Mouse (Mus musculus): Measurements from ENCODE around the gene Mtus2. TPM values are rescaled to one million over a fixed set of nuclear protein-coding genes. Genes with fewer than 3 reads are reported as not detected.

The Mtus2 gene
- total and polyA plus RNA-seq, 3 experiments = 0.08 TPM; not detected in 2

DNA sequence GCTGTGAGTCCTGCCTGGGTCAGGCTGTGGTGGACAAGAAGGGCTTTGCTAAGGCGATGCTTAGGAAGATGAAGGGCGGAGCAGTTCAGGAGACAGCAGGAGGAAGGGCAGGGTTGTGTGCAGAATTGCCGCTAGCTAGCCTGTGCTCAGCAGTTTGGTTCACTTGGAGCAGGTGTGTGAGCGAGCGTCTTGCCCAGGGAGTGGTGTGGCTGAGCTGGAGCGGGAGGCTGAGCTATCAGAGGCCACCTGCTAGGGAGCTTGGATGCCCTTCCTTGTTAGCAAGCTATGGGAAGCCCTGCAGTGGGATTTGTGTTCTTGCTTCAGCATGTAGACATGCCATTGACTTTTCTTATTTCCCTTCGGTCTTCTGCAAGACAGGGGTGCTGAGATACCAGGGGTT is 9.5 kb downstream of the Mtus2 start (continued):
- TF ChIP-seq JUND (IDR thresholded peaks at IDR 0.05; ENCODE audit: low read depth, low read length) = no peak
- TF ChIP-seq ZC3H11A (IDR thresholded peaks at IDR 0.05; ENCODE audit: low read depth, low read length) = no peak
- TF ChIP-seq CTCF (IDR thresholded peaks at IDR 0.05 in 2 of 3, conservative IDR thresholded peaks at IDR 0.05 in 1 of 3; ENCODE audit: control insufficient read depth in 1 of 3, insufficient read depth in 1 of 3, low read depth in 2 of 3, low read length in 3 of 3, poor library complexity in 1 of 3, severe bottlenecking in 1 of 3) = no peak
- no peak for TF ChIP-seq POLR2AphosphoS2 (IDR thresholded peaks at IDR 0.05; ENCODE audit: low read length)
- no peak for TF ChIP-seq BHLHE40 (IDR thresholded peaks at IDR 0.05; ENCODE audit: borderline replicate concordance, low read depth, low read length)
- TF ChIP-seq NELFE (IDR thresholded peaks at IDR 0.05; ENCODE audit: low read depth, low read length) = no peak

DNA sequence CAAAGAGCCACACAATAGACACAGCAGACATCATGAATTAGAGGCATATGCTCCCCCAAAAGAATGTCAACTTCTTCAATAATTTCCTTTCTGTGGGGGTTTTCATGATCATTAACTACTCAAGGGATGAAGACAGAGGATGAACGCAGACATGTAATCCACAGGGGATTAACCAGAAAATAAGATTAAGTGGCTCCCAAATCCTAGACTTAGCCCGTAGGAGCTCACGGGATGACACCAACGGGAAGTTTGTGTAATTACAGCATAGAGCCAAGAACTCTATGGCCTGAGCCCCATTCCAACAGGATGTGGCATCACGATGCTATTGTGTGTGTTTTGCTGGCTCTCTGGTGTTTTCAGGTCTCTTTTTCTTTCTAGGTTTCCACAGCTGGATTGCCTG is 12.4 kb downstream of the Mtus2 start:
- no peaks in the 10 kb centered on the region for H3K36me3 ChIP-seq (ENCODE audit: control insufficient read depth in 1 of 2, insufficient read depth in 2 of 2, low read length in 2 of 2)
- H3K27me3 ChIP-seq (ENCODE audit: control insufficient read depth in 1 of 2, insufficient read depth in 2 of 2, low read length in 2 of 2) = no peaks in the 10 kb centered on the region
- TF ChIP-seq BHLHE40 (IDR thresholded peaks at IDR 0.05; ENCODE audit: borderline replicate concordance, low read depth, low read length) = no peak
- TF ChIP-seq JUND (IDR thresholded peaks at IDR 0.05; ENCODE audit: low read depth, low read length) = no peak
- no peak for TF ChIP-seq ETS1 (IDR thresholded peaks at IDR 0.05; ENCODE audit: low read depth, low read length)
- no peak for TF ChIP-seq ZKSCAN1 (IDR thresholded peaks at IDR 0.05; ENCODE audit: low read depth, low read length)
- no peak overlapping the region for H3K9ac ChIP-seq (ENCODE audit: control insufficient read depth, low read depth, low read length, poor library complexity, severe bottlenecking)
- H3K79me2 ChIP-seq (ENCODE audit: control insufficient read depth, insufficient read depth, low read length, poor library complexity) = no peaks in the 10 kb centered on the region
- no peak for DNase-seq (ENCODE audit: low read depth, low spot score)
- H3K4me1 ChIP-seq (ENCODE audit: control insufficient read depth in 1 of 2, insufficient read depth in 2 of 2, low read length in 2 of 2) = no peaks in the 10 kb centered on the region
- H3K27ac ChIP-seq (ENCODE audit: control insufficient read depth, low read depth, low read length) = no peak overlapping the region
- H3K4me3 ChIP-seq (ENCODE audit: control insufficient read depth in 1 of 2, insufficient read depth in 1 of 2, low read depth in 2 of 2, low read length in 2 of 2) = no peak overlapping the region
- no peaks in the 10 kb centered on the region for H3K9me3 ChIP-seq (replicated peaks; ENCODE audit: insufficient read depth, low read length)

DNA sequence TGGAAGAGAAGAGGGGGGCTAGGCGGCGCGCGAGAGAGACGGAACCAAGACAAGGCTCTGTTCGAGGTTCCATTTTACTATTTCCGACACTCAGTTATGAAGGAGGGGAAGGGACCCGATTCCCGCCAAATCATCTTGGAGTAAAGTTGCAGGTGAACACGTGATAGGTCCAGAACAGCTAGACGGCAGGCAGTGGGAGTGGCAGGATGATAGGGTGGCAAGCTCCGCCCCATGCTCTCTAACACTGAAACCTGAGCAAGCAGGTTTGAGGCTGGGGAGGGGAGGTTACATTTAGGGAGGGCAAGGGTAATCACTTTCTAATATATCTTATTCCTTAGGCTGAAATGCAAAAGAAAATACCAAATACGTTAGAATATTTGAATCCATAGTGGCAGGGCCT is 18.9 kb downstream of the Mtus2 start:
- Histone ChIP-seq H3K27ac (ENCODE audit: control insufficient read depth, low read depth, low read length) (no peak overlapping the region), H3K79me2 (ENCODE audit: control insufficient read depth, insufficient read depth, low read length, poor library complexity) (no peaks in the 10 kb centered on the region), H3K9me3 (replicated peaks; ENCODE audit: insufficient read depth, low read length) (no peaks in the 10 kb centered on the region), H3K9ac (ENCODE audit: control insufficient read depth, low read depth, low read length, poor library complexity, severe bottlenecking) (no peak overlapping the region), H3K4me3 (ENCODE audit: control insufficient read depth in 1 of 2, insufficient read depth in 1 of 2, low read depth in 2 of 2, low read length in 2 of 2) (no peak overlapping the region), H3K27me3 (ENCODE audit: control insufficient read depth in 1 of 2, insufficient read depth in 2 of 2, low read length in 2 of 2) (no peaks in the 10 kb centered on the region), H3K36me3 (ENCODE audit: control insufficient read depth in 1 of 2, insufficient read depth in 2 of 2, low read length in 2 of 2) (no peaks in the 10 kb centered on the region), H3K4me1 (ENCODE audit: control insufficient read depth in 1 of 2, insufficient read depth in 2 of 2, low read length in 2 of 2) (no peaks in the 10 kb centered on the region)
- TF ChIP-seq E2F4 (IDR thresholded peaks at IDR 0.05; ENCODE audit: borderline replicate concordance, low read depth, low read length) (no peak), USF1 (IDR thresholded peaks at IDR 0.05; ENCODE audit: low read depth, low read length) (no peak), MAFK (IDR thresholded peaks at IDR 0.05; ENCODE audit: borderline replicate concordance, low read depth, low read length) (no peak), POLR2A (IDR thresholded peaks at IDR 0.05; ENCODE audit: control insufficient read depth in 1 of 2, insufficient read depth in 1 of 2, low read depth in 1 of 2, low read length in 2 of 2, poor library complexity in 1 of 2) (no peak), TAL1 (IDR thresholded peaks at IDR 0.05; ENCODE audit: low read length) (no peak), NELFE (IDR thresholded peaks at IDR 0.05; ENCODE audit: low read depth, low read length) (no peak), MAX (IDR thresholded peaks at IDR 0.05; ENCODE audit: low read length) (no peak), EP300 (IDR thresholded peaks at IDR 0.05; ENCODE audit: low read depth in 1 of 2, low read length in 2 of 2) (no peak), ETS1 (IDR thresholded peaks at IDR 0.05; ENCODE audit: low read depth, low read length) (no peak), TBP (IDR thresholded peaks at IDR 0.05; ENCODE audit: low read depth, low read length) (no peak), CHD2 (IDR thresholded peaks at IDR 0.05; ENCODE audit: low read length) (no peak), SMC3 (IDR thresholded peaks at IDR 0.05; ENCODE audit: low read depth, low read length) (no peak)
- DNase-seq (ENCODE audit: low read depth, low spot score) = no peak
